Mouse (Mus musculus) central nervous system, embryonic 18 days (tissue): ENCODE results near the gene Dvl1. TPM values are rescaled to one million over a fixed set of nuclear protein-coding genes. Genes with fewer than 3 reads are reported as not detected.

Experiments
- polyA plus RNA-seq: library from polyadenylated mRNA; depleted of rRNA; stranded (reverse); fragments of >200 nt; gene quantifications from 2 replicates; pipeline ENCODE4 v1.2.3, GENCODE M21; 2012; rRNA removed

Dvl1 gene
- polyA plus RNA-seq = 159 and 160 TPM in 2 replicates

GRCm38 (mm10) chr4:155846871-155847578 is at the start of gene Dvl1:
TSS of gene Dvl1 (plus strand) at chr4:155847402.

GRCm38 (mm10) chr4:155802741-155803339 is 44.4 kb upstream of the Dvl1 start, which contains the start of gene Mrpl20:
TSS of gene Mrpl20 (plus strand) at chr4:155802878.

GRCm38 (mm10) chr4:155811929-155812664 is 35.1 kb upstream of the Dvl1 start, which contains the start of gene Ccnl2:
TSS of gene Ccnl2 (plus strand) at chr4:155812489.

GRCm38 (mm10) chr4:155831205-155831766 is 15.9 kb upstream of the Dvl1 start, which contains the start of gene Aurkaip1:
TSS of gene Aurkaip1 (plus strand) at chr4:155831272.

GRCm38 (mm10) chr4:155839483-155839910 is 7.7 kb upstream of the Dvl1 start, which contains the start of gene Mxra8:
TSS of gene Mxra8 (plus strand) at chr4:155839680.

GRCm38 (mm10) chr4:155863001-155863400 is 15.8 kb downstream of the Dvl1 start, which contains the start of gene Tas1r3:
TSS of gene Tas1r3 (minus strand) at chr4:155863362.

GRCm38 (mm10) chr4:155869317-155870033 is 22.3 kb downstream of the Dvl1 start, which contains the start of the genes Cptp and Ints11:
TSS of gene Cptp (minus strand) at chr4:155869440.
TSS of gene Ints11 (plus strand) at chr4:155869546.

GRCm38 (mm10) chr4:155891551-155892001 is 44.4 kb downstream of the Dvl1 start, which contains the start of the genes Pusl1 and Acap3:
TSS of gene Pusl1 (minus strand) at chr4:155891781.
TSS of gene Acap3 (plus strand) at chr4:155891822.

Other genes with a start within 250 kb of the Dvl1 start
- 14.9 and 15.4 TPM in 2 replicates for gene Slc35e2, start 246.0 kb upstream of the Dvl1 start, polyA plus RNA-seq
- 41.9 and 42.1 TPM in 2 replicates for gene Cdk11b, start 222.5 kb upstream of the Dvl1 start, polyA plus RNA-seq
- gene Gm10563, start 202.0 kb upstream of the Dvl1 start, polyA plus RNA-seq = not detected in 2 replicates
- gene Mmp23, start 194.0 kb upstream of the Dvl1 start, polyA plus RNA-seq = 8.0 and 10.5 TPM in 2 replicates
- gene Mib2, start 178.2 kb upstream of the Dvl1 start, polyA plus RNA-seq = 122 and 127 TPM in 2 replicates
- gene Fndc10, start 153.1 kb upstream of the Dvl1 start, polyA plus RNA-seq = 28.7 and 30.8 TPM in 2 replicates
- gene Ssu72, start 142.6 kb upstream of the Dvl1 start, polyA plus RNA-seq = 121 and 133 TPM in 2 replicates
- 53.0 and 58.0 TPM in 2 replicates for gene Tmem240, start 112.6 kb upstream of the Dvl1 start, polyA plus RNA-seq
- gene Atad3a, start 86.3 kb upstream of the Dvl1 start, polyA plus RNA-seq = 107 and 111 TPM in 2 replicates
- 28.3 and 29.3 TPM in 2 replicates for gene Vwa1, start 72.7 kb upstream of the Dvl1 start, polyA plus RNA-seq
- 1.6 and 1.7 TPM in 2 replicates for gene Tmem88b, start 61.5 kb upstream of the Dvl1 start, polyA plus RNA-seq
- gene Ankrd65, start 57.0 kb upstream of the Dvl1 start, polyA plus RNA-seq = not detected in 2 replicates
- 131 and 143 TPM in 2 replicates for gene Mrpl20, start 44.5 kb upstream of the Dvl1 start, polyA plus RNA-seq
- gene Ccnl2, start 34.9 kb upstream of the Dvl1 start, polyA plus RNA-seq = 187 and 201 TPM in 2 replicates
- 96.7 and 108 TPM in 2 replicates for gene Aurkaip1, start 16.1 kb upstream of the Dvl1 start, polyA plus RNA-seq
- 30.7 and 42.0 TPM in 2 replicates for gene Mxra8, start 7.7 kb upstream of the Dvl1 start, polyA plus RNA-seq
- gene Tas1r3, start 16.0 kb downstream of the Dvl1 start, polyA plus RNA-seq = 0.44 and 0.55 TPM in 2 replicates
- 21.7 and 24.1 TPM in 2 replicates for gene Cptp, start 22.0 kb downstream of the Dvl1 start, polyA plus RNA-seq
- 67.9 and 73.7 TPM in 2 replicates for gene Ints11, start 22.1 kb downstream of the Dvl1 start, polyA plus RNA-seq
- gene Pusl1, start 44.4 kb downstream of the Dvl1 start, polyA plus RNA-seq = 92.1 and 92.2 TPM in 2 replicates
- 112 and 119 TPM in 2 replicates for gene Acap3, start 44.4 kb downstream of the Dvl1 start, polyA plus RNA-seq
- gene Ube2j2, start 96.4 kb downstream of the Dvl1 start, polyA plus RNA-seq = 113 and 114 TPM in 2 replicates
- gene C1qtnf12, start 114.9 kb downstream of the Dvl1 start, polyA plus RNA-seq = 7.5 and 10.5 TPM in 2 replicates
- 21.2 and 21.6 TPM in 2 replicates for gene B3galt6, start 145.2 kb downstream of the Dvl1 start, polyA plus RNA-seq
- 45.4 and 46.3 TPM in 2 replicates for gene Sdf4, start 145.5 kb downstream of the Dvl1 start, polyA plus RNA-seq
- gene Tnfrsf4, start 166.4 kb downstream of the Dvl1 start, polyA plus RNA-seq = 2.2 and 2.8 TPM in 2 replicates
- gene Tnfrsf18, start 178.8 kb downstream of the Dvl1 start, polyA plus RNA-seq = 0.09 and 0.19 TPM in 2 replicates
- 0.07 and 0.16 TPM in 2 replicates for gene Ttll10, start 212.0 kb downstream of the Dvl1 start, polyA plus RNA-seq